Mouse (Mus musculus) spleen, adult 2 months (tissue): ENCODE results near the gene Cd5. TPM values are rescaled to one million over a fixed set of nuclear protein-coding genes. Genes with fewer than 3 reads are reported as not detected.

Experiments used
- DNase-seq, 2 experiments: peaks; one replicate each; pipeline versions ENCODE4 v3.0.0 to v3.0.0-alpha.2; 2012 to 2021; ENCODE audit warnings: low spot score in 2 of 2, low read depth in 1 of 2
- H3K27ac ChIP-seq: fragments of 200-500 bp; 2 replicates; pipeline ENCODE4 v1.5.1; 2012; ENCODE audit warnings: low read length, inconsistent platforms; ENCODE audit not compliant: insufficient read depth
- H3K27me3 ChIP-seq: fragments of 200-500 bp; 2 replicates; pipeline ENCODE4 v1.6.1; 2012; ENCODE audit warnings: mild to moderate bottlenecking, moderate library complexity, low read length, inconsistent platforms; ENCODE audit not compliant: control insufficient read depth, insufficient read depth
- H3K36me3 ChIP-seq: fragments of 200-500 bp; 2 replicates; pipeline ENCODE4 v1.6.1; 2012; ENCODE audit warnings: mild to moderate bottlenecking, low read length, inconsistent platforms; ENCODE audit not compliant: control insufficient read depth, insufficient read depth
- H3K4me1 ChIP-seq: fragments of 200-500 bp; 2 replicates; pipeline ENCODE4 v1.6.1; 2011; ENCODE audit warnings: inconsistent platforms; ENCODE audit not compliant: control insufficient read depth, insufficient read depth, insufficient read length
- H3K4me3 ChIP-seq: fragments of 200-500 bp; 2 replicates; pipeline ENCODE4 v1.5.1; 2011; ENCODE audit warnings: mild to moderate bottlenecking, inconsistent platforms; ENCODE audit not compliant: insufficient read depth, insufficient read length; ENCODE audit errors: extremely low read depth
- CTCF ChIP-seq: fragments of 200-500 bp; IDR thresholded peaks from 2 replicates; pipeline ENCODE4 v1.5.1; 2011; ENCODE audit warnings: mild to moderate bottlenecking, inconsistent platforms; ENCODE audit not compliant: insufficient read depth, insufficient read length, insufficient replicate concordance; ENCODE audit errors: extremely low read depth
- POLR2A ChIP-seq: fragments of 200-500 bp; IDR thresholded peaks from 2 replicates; pipeline ENCODE4 v1.6.1; 2011; ENCODE audit warnings: low read depth, low read length, inconsistent platforms
- WGBS: fragments of 180-500 bp; shearing (Covaris S2); methylation state at CpG from one replicate; pipeline ENCODE4 v1.1.7; 2018; 5-methylcytosine and 5-hydroxymethylcytosine counted together
- polyA plus RNA-seq: library from polyadenylated mRNA; depleted of rRNA; stranded (reverse); fragments of >200 nt; gene quantifications from 2 replicates; pipeline ENCODE4 v1.2.3, GENCODE M21; 2012

Cd5 gene
- polyA plus RNA-seq, 1 experiment, result 35.2 TPM

- Histone ChIP-seq H3K36me3 (peaks cover 23% of the 10 kb centered on the region), H3K4me3 (no peak overlapping the region), H3K27ac (no peak overlapping the region), H3K4me1 (no peaks in the 10 kb centered on the region), H3K27me3 (no peaks in the 10 kb centered on the region)
- WGBS, result 55% methylated on average over 4 of the region's 4 CpGs
- TF ChIP-seq CTCF, result peak; percentile 77; the same call in 1 of the 2 replicates
- no peak for TF ChIP-seq POLR2A
- DNase-seq, result peak; percentile 52 to 71
These were observed 23.9 kb downstream of the Cd5 start for GRCm38 (mm10) chr19:10714682-10715475.

DNA sequence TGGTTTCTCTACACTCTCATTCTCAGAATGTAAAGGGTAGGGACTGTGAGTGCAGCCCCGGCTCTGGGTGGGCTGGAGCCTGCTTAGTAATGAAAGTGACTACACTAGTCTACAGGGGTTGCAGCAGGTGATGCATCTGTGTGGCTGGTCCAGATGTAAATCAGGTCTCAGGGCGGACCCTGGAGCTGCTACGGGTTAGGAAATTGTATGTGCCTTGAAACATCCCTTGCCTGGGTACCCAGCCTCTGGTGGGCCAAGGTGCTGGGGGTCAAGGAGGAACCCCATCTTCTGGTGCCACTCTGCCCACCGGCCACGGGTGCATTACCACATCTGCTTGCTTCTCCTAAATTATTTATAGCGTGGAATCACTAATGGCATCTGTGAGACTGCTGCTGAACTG is 24.6 kb downstream of the Cd5 start:
- no peak for DNase-seq
- TF ChIP-seq CTCF (no peak), POLR2A (no peak)
- Histone ChIP-seq H3K36me3 (peaks cover 23% of the 10 kb centered on the region), H3K27me3 (no peaks in the 10 kb centered on the region), H3K4me1 (no peaks in the 10 kb centered on the region), H3K4me3 (no peak overlapping the region), H3K27ac (no peak overlapping the region)
- 94% methylated on average over 6 of the region's 6 CpGs for WGBS

DNA sequence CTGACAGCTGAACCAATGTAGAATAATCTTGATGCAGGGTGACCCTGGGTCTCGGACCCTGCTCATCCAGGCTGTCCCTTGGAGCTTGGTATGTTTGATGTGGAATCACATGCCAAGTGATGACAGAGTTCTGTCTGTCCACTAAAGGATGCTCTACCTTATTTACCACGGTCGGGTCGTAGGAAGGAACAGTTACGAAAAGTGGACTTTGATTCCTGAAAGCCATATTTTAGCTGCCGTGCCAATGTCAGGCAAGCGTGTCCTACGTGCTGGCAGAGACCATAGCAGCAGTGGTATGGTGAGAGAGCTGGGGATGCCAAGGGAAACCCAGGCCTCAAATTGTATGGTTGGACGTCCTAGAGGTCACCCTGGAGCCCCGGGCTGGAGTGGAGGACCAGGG is 25.3 kb downstream of the Cd5 start:
- H3K36me3 ChIP-seq, result peaks cover 23% of the 10 kb centered on the region
- no peak overlapping the region for H3K27ac ChIP-seq
- TF ChIP-seq POLR2A (no peak), CTCF (no peak)
- no peaks in the 10 kb centered on the region for H3K27me3 ChIP-seq
- no peaks in the 10 kb centered on the region for H3K4me1 ChIP-seq
- DNase-seq, result no peak
- H3K4me3 ChIP-seq, result no peak overlapping the region
- WGBS, result 92% methylated on average over 10 of the region's 10 CpGs

- Histone ChIP-seq H3K27ac (no peak overlapping the region), H3K4me3 (no peak overlapping the region), H3K27me3 (no peaks in the 10 kb centered on the region), H3K36me3 (peaks cover 23% of the 10 kb centered on the region), H3K4me1 (no peaks in the 10 kb centered on the region)
- DNase-seq, result no peak
- TF ChIP-seq POLR2A (no peak), CTCF (no peak)
- 96% methylated on average over 12 of the region's 12 CpGs for WGBS
These were observed 26.2 kb downstream of the Cd5 start for GRCm38 (mm10) chr19:10712646-10713045.

- Histone ChIP-seq H3K36me3 (peaks cover 25% of the 10 kb centered on the region), H3K4me1 (no peaks in the 10 kb centered on the region), H3K4me3 (no peak overlapping the region), H3K27me3 (no peaks in the 10 kb centered on the region), H3K27ac (no peak overlapping the region)
- TF ChIP-seq POLR2A (no peak), CTCF (no peak)
- 95% methylated on average over 7 of the region's 7 CpGs for WGBS
- no peak for DNase-seq
These were observed 26.6 kb downstream of the Cd5 start for GRCm38 (mm10) chr19:10712194-10712593.

- no peaks in the 10 kb centered on the region for H3K4me1 ChIP-seq
- peaks cover 25% of the 10 kb centered on the region for H3K36me3 ChIP-seq
- no peak overlapping the region for H3K27ac ChIP-seq
- WGBS, result 93% methylated on average over 4 of the region's 4 CpGs
- no peak overlapping the region for H3K4me3 ChIP-seq
- no peak for DNase-seq
- no peaks in the 10 kb centered on the region for H3K27me3 ChIP-seq
- TF ChIP-seq POLR2A (no peak), CTCF (no peak)
These were observed 28.1 kb downstream of the Cd5 start for GRCm38 (mm10) chr19:10710751-10711150.

DNA sequence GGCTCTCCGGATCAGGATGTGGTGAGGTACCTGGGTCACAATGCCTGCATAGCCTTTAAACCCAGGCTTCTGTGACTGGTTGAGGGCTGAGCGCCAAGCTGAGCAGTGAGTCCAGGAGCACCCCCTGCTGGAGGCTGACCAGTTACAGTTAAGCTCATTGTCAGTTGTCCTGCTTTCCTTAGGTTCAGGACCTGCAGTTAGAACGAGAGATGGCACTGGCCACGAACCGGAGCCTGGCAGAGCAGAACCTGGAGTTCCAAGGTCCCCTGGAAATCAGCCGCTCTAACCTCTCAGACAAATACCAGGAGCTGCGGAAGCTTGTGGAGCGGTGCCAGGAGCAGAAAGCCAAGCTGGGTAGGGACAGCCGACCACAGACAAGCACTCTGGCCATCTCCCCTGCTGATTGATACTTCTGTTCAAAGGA is 28.7 kb downstream of the Cd5 start:
- peaks cover 25% of the 10 kb centered on the region for H3K36me3 ChIP-seq
- TF ChIP-seq POLR2A (no peak), CTCF (peak; percentile 58; the same call in 1 of the 2 replicates)
- H3K4me1 ChIP-seq, result no peaks in the 10 kb centered on the region
- H3K27ac ChIP-seq, result no peak overlapping the region
- peak; percentile 30 to 43 for DNase-seq
- no peaks in the 10 kb centered on the region for H3K27me3 ChIP-seq
- H3K4me3 ChIP-seq, result no peak overlapping the region
- WGBS, result 66% methylated on average over 9 of the region's 9 CpGs
